Mouse (Mus musculus) brown adipose tissue, adult 24 weeks (tissue): Measurements from ENCODE around the gene Ryr1. TPM values are rescaled to one million over a fixed set of nuclear protein-coding genes. Genes with fewer than 3 reads are reported as not detected.

Source experiments
- polyA plus RNA-seq: library from polyadenylated mRNA; stranded (reverse); fragments of >200 nt; gene quantifications from 2 replicates; pipeline ENCODE4 v1.2.4, GENCODE M21; 2012; ENCODE audit not compliant: missing spikeins, insufficient read depth, insufficient read length

Gene Ryr1
- polyA plus RNA-seq, 1 experiment = 1.9 TPM

Other genes with a start within 250 kb of the Ryr1 start
- gene Capn12, start 243.8 kb downstream of the Ryr1 start, polyA plus RNA-seq = 0.63 and 0.71 TPM in 2 replicates
- 122 and 135 TPM in 2 replicates for gene Actn4, start 162.8 kb downstream of the Ryr1 start, polyA plus RNA-seq
- 165 and 216 TPM in 2 replicates for gene Eif3k, start 143.3 kb downstream of the Ryr1 start, polyA plus RNA-seq
- gene Map4k1, start 143.1 kb downstream of the Ryr1 start, polyA plus RNA-seq = 0.63 and 1.4 TPM in 2 replicates
- gene Rasgrp4, start 9.7 kb upstream of the Ryr1 start, polyA plus RNA-seq = 1.0 and 2.7 TPM in 2 replicates
- gene Fam98c, start 31.1 kb upstream of the Ryr1 start, polyA plus RNA-seq = 9.9 and 10.5 TPM in 2 replicates
- gene Ggn, start 45.0 kb upstream of the Ryr1 start, polyA plus RNA-seq = not detected in 2 replicates
- 0.32 and 1.2 TPM in 2 replicates for gene Spred3, start 45.2 kb upstream of the Ryr1 start, polyA plus RNA-seq
- gene Psmd8, start 55.5 kb upstream of the Ryr1 start, polyA plus RNA-seq = 302 and 383 TPM in 2 replicates
- gene Catsperg1, start 88.9 kb upstream of the Ryr1 start, polyA plus RNA-seq = 0.58 TPM in 1 of 2 replicates, not detected in the other
- gene Kcnk6, start 107.3 kb upstream of the Ryr1 start, polyA plus RNA-seq = 1.3 and 1.6 TPM in 2 replicates
- gene Yif1b, start 113.2 kb upstream of the Ryr1 start, polyA plus RNA-seq = 72.2 and 79.7 TPM in 2 replicates
- gene 2200002D01Rik, start 123.3 kb upstream of the Ryr1 start, polyA plus RNA-seq = 2.5 TPM in 1 of 2 replicates, not detected in the other
- gene Spint2, start 156.7 kb upstream of the Ryr1 start, polyA plus RNA-seq = 3.9 and 5.6 TPM in 2 replicates
- gene Ppp1r14a, start 164.1 kb upstream of the Ryr1 start, polyA plus RNA-seq = 4.6 and 7.2 TPM in 2 replicates
- gene Dpf1, start 178.8 kb upstream of the Ryr1 start, polyA plus RNA-seq = not detected in 2 replicates